Mouse (Mus musculus): ENCODE results near the gene 2310030G06Rik. TPM values are rescaled to one million over a fixed set of nuclear protein-coding genes. Genes with fewer than 3 reads are reported as not detected.

Gene 2310030G06Rik
- 80.6 TPM for polyA plus RNA-seq (2014; fragmentation: Illumina TruSeq; extraction: RNeasy Lipid Tissue Mini Kit (QIAGEN cat#74804); ENCODE audit: low read depth, low replicate concordance)

GRCm38 (mm10) chr9:50746214-50746677 is at the start of gene 2310030G06Rik:
TSS of gene 2310030G06Rik (minus strand) at chr9:50746536.

GRCm38 (mm10) chr9:50774991-50775612 is 28.8 kb upstream of the 2310030G06Rik start, which contains the start of the genes Alg9 and 1110032A03Rik:
TSS of gene Alg9 (plus strand) at chr9:50775019.
TSS of gene 1110032A03Rik (minus strand) at chr9:50775520.

GRCm38 (mm10) chr9:50768107-50769002 is 22.0 kb upstream of the 2310030G06Rik start, which contains the start of gene Fdxacb1:
TSS of gene Fdxacb1 (plus strand) at chr9:50768236.

GRCm38 (mm10) chr9:50752054-50752602 is 5.8 kb upstream of the 2310030G06Rik start, which contains the start of gene Hspb2:
TSS of gene Hspb2 (minus strand) at chr9:50752354.

GRCm38 (mm10) chr9:50751323-50751722 is 5.0 kb upstream of the 2310030G06Rik start, which contains the start of gene Cryab:
TSS of gene Cryab (plus strand) at chr9:50751325.

GRCm38 (mm10) chr9:50738914-50739870 is 7.1 kb downstream of the 2310030G06Rik start, which contains the start of gene Dixdc1:
TSS of gene Dixdc1 (minus strand) at chr9:50739517.

Other genes starting within 250 kb of the 2310030G06Rik start
- 267 TPM for gene Pts, start 217.8 kb downstream of the 2310030G06Rik start, polyA plus RNA-seq (2014; fragmentation: Illumina TruSeq; extraction: RNeasy Lipid Tissue Mini Kit (QIAGEN cat#74804); ENCODE audit: low read depth, low replicate concordance)
- 9.1 TPM for gene Il18, start 191.7 kb downstream of the 2310030G06Rik start, polyA plus RNA-seq (2014; fragmentation: Illumina TruSeq; extraction: RNeasy Lipid Tissue Mini Kit (QIAGEN cat#74804); ENCODE audit: low read depth, low replicate concordance)
- 13.1 TPM for gene Bco2, start 191.4 kb downstream of the 2310030G06Rik start, polyA plus RNA-seq (2014; fragmentation: Illumina TruSeq; extraction: RNeasy Lipid Tissue Mini Kit (QIAGEN cat#74804); ENCODE audit: low read depth, low replicate concordance)
- gene Tex12, start 185.2 kb downstream of the 2310030G06Rik start, polyA plus RNA-seq (2014; fragmentation: Illumina TruSeq; extraction: RNeasy Lipid Tissue Mini Kit (QIAGEN cat#74804); ENCODE audit: low read depth, low replicate concordance) = not detected
- gene Sdhd, start 142.7 kb downstream of the 2310030G06Rik start, polyA plus RNA-seq (2014; fragmentation: Illumina TruSeq; extraction: RNeasy Lipid Tissue Mini Kit (QIAGEN cat#74804); ENCODE audit: low read depth, low replicate concordance) = 501 TPM
- 186 TPM for gene Timm8b, start 142.6 kb downstream of the 2310030G06Rik start, polyA plus RNA-seq (2014; fragmentation: Illumina TruSeq; extraction: RNeasy Lipid Tissue Mini Kit (QIAGEN cat#74804); ENCODE audit: low read depth, low replicate concordance)
- 11.1 TPM for gene Pih1d2, start 129.2 kb downstream of the 2310030G06Rik start, polyA plus RNA-seq (2014; fragmentation: Illumina TruSeq; extraction: RNeasy Lipid Tissue Mini Kit (QIAGEN cat#74804); ENCODE audit: low read depth, low replicate concordance)
- gene Nkapd1, start 129.1 kb downstream of the 2310030G06Rik start, polyA plus RNA-seq (2014; fragmentation: Illumina TruSeq; extraction: RNeasy Lipid Tissue Mini Kit (QIAGEN cat#74804); ENCODE audit: low read depth, low replicate concordance) = 70.3 TPM
- gene Dlat, start 86.8 kb downstream of the 2310030G06Rik start, polyA plus RNA-seq (2014; fragmentation: Illumina TruSeq; extraction: RNeasy Lipid Tissue Mini Kit (QIAGEN cat#74804); ENCODE audit: low read depth, low replicate concordance) = 252 TPM
- gene Dixdc1, start 7.0 kb downstream of the 2310030G06Rik start, polyA plus RNA-seq (2014; fragmentation: Illumina TruSeq; extraction: RNeasy Lipid Tissue Mini Kit (QIAGEN cat#74804); ENCODE audit: low read depth, low replicate concordance) = 14.0 TPM
- 43.4 TPM for gene Cryab, start 4.8 kb upstream of the 2310030G06Rik start, polyA plus RNA-seq (2014; fragmentation: Illumina TruSeq; extraction: RNeasy Lipid Tissue Mini Kit (QIAGEN cat#74804); ENCODE audit: low read depth, low replicate concordance)
- gene Hspb2, start 5.8 kb upstream of the 2310030G06Rik start, polyA plus RNA-seq (2014; fragmentation: Illumina TruSeq; extraction: RNeasy Lipid Tissue Mini Kit (QIAGEN cat#74804); ENCODE audit: low read depth, low replicate concordance) = not detected
- 8.9 TPM for gene Fdxacb1, start 21.7 kb upstream of the 2310030G06Rik start, polyA plus RNA-seq (2014; fragmentation: Illumina TruSeq; extraction: RNeasy Lipid Tissue Mini Kit (QIAGEN cat#74804); ENCODE audit: low read depth, low replicate concordance)
- gene Alg9, start 28.5 kb upstream of the 2310030G06Rik start, polyA plus RNA-seq (2014; fragmentation: Illumina TruSeq; extraction: RNeasy Lipid Tissue Mini Kit (QIAGEN cat#74804); ENCODE audit: low read depth, low replicate concordance) = 7.4 TPM
- 164 TPM for gene 1110032A03Rik, start 29.0 kb upstream of the 2310030G06Rik start, polyA plus RNA-seq (2014; fragmentation: Illumina TruSeq; extraction: RNeasy Lipid Tissue Mini Kit (QIAGEN cat#74804); ENCODE audit: low read depth, low replicate concordance)
- 39.4 TPM for gene Ppp2r1b, start 98.8 kb upstream of the 2310030G06Rik start, polyA plus RNA-seq (2014; fragmentation: Illumina TruSeq; extraction: RNeasy Lipid Tissue Mini Kit (QIAGEN cat#74804); ENCODE audit: low read depth, low replicate concordance)

Data from kidney, adult 10 weeks (tissue).